Mouse (Mus musculus) forelimb bud, embryonic 11.5 days (tissue): Measurements from ENCODE around the gene Nectin1.

Source experiments
- DNase-seq: peaks from one replicate; pipeline ENCODE4 v3.0.0-alpha.2; 2012; ENCODE audit warnings: low read depth, low spot score

Gene Nectin1

DNA sequence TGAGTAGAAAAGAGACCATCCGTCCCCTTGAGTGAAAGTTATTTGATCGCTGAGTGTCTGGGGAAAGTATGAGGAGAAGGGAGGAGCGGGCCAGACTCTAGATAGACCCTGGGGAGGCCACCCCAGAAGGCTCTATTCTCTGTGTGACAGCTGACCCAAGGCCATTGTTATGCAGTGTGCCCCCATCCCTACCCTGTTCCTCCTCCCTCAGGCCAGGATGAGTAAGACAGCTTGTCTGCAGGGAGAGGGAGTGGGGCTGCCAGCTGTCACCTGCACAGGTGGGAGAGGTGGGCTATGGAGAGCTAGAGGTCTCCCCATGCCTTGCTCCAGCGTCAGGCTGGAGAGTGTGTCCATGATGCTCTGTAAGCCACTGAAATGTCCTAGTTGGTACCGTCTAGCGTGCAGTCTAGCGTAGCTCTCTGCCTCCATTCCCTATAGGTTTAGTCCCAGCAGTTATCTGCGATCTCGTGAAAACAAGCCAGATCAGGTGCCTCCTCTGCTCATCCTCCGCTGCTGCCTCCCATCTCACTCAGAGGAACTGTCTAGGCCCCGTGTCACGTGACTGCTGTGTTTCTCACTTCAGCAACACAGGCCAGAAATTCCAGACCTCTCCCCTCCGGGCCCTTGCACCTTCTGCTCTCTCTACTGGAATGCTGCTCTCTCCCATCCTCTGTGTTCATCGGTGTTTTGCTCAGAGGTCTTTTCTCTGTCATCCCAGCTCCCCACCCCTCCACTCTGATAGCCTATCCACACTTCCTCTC is 21.8 kb downstream of the Nectin1 start:
- DNase-seq: no peak

DNA sequence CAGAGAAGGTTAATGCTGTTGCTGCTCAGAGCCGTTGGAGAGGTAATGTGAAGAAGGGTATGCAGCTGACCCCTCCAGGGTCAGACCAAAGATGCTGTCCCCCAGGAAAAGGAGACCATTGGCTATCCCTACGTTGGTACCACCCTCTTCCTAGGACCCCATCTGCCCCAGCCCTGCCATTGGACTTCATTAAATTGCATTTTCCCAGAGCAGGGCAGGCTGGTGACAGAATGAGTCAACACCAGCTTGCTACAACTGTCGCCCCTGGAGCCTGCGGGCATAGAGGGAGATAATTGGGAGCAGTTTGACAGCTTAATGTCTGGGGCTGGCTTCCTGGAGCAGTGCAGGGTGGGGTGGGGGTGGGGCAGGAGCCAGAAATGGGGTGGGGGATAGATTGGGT is 25.0 kb downstream of the Nectin1 start:
- DNase-seq: no peak

GRCm38 (mm10) chr9:43769228-43769627 is 25.4 kb downstream of the Nectin1 start:
- DNase-seq: no peak

DNA sequence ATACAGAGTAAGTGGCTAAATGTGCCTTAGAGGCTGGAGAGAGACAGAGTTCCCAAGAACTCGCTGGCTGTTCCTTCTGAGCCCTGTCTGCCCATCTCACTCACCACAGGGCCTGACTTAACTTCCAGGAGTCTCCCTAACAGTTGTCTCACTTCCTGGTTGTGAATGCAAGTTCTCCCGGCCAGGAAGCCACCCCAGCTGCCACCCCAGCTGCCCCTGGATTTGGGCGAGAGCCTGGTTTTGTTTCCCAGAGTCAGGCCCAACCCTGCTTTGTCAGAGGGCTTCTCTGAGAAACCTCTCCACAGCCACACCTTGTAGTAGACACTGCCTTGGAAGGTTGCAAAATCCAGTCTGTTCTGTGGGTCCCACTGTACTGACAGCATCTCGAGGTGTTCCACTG is 26.2 kb downstream of the Nectin1 start:
- no peak for DNase-seq

- no peak for DNase-seq
These were observed 27.3 kb downstream of the Nectin1 start for GRCm38 (mm10) chr9:43771041-43771440.

DNA sequence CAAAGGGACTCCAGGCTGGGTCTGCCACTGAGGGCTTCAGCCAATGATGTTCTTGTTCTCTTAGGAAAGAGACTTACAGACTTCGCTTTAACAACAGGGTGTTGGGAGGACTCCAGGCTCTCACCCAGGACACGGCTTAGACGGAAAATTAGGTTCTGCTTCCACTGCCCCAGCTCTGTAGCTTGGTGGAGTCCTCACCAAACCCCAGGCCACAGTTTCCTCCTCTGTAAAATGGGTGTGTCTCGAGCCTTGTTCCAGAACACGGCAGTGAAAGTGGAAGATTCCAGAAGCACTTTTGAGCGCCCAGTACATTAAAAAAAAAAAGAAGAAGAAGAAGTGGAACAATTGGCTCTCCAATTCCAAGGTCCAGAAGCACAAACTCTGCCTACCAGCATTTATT is 28.7 kb downstream of the Nectin1 start:
- DNase-seq: no peak

- no peak for DNase-seq
These were observed 29.7 kb downstream of the Nectin1 start for GRCm38 (mm10) chr9:43773521-43773920.

GRCm38 (mm10) chr9:43774427-43774826 is 30.6 kb downstream of the Nectin1 start:
- no peak for DNase-seq

DNA sequence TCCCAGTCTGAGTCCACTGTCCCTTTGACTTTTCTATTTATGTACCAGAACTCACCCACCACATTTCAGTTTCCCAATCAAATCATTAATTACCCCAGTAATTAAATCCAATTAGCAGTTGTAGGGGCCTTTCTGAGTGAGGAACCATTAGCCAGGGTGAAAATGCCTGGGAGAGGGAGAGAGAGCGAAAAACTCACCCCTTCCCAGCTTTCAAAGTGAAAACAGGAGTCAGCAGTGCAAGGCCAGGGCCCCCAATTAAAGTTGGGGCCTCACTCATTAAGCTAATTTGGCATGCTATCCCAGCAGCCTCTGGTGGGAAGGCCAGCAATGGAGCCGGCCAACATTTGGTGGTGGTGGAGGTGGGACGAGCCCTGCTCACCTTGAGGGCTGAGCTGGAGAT is 32.4 kb downstream of the Nectin1 start:
- DNase-seq: no peak

GRCm38 (mm10) chr9:43777362-43778360 is 33.9 kb downstream of the Nectin1 start:
- no peak for DNase-seq

DNA sequence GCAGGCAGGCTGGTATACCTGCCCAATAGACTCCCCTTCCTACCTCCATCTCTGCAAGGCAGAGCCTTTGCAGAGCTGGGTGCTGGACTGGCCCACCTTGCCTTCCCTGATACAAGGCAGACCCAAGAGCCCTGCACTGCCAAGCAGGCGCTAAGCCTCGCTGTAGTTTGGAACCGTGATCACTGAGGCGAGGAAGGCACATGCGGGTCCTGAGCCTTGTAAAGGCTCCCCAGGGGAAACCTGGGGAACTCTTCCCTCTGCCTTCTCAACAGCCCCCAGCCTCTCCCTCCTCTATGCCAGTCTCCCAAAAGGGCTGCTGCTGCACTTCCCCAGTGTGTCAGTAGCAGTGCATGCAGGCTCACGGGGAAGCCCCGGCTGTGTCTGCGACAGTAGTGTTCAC is 37.1 kb downstream of the Nectin1 start:
- DNase-seq: no peak

DNA sequence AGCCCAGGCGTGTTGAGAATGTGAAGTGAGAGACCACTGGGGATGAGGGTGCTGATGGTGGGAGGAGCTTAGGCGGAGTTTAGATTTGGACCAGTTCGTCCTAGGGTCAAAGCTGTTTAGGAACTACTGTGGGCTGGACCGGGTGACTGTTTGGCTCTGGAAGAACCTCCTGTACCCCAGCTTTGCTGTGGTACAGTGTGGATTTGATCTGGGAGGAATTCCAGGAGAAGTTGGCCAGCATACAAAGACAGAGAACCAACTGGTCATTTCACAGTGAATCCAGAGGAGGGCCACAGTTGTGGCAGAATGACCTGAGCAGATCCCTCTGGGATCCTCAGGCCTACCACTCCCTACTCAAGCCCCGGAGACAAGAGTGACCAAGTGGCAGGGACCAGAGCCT is 38.6 kb downstream of the Nectin1 start:
- no peak for DNase-seq

DNA sequence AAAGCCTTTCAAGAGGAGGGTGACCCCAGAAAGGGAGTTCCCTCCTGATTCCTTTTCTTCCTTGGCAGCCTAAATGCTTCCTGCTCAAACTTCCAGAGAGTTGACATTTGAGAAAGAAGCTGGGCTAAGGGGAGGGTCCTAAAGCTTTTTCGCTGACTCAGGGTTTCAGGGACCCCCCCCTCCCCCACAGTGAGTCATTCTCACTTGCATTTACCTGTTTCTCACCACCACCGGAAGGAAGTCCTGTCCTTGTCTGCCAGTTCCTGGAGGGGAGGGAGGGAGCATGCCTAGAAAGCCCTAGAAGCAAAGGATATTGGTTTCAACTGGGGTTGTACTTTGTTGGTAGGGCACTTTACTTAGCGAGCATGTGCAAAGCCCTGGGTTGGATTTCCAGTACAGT is 40.2 kb downstream of the Nectin1 start:
- no peak for DNase-seq

DNA sequence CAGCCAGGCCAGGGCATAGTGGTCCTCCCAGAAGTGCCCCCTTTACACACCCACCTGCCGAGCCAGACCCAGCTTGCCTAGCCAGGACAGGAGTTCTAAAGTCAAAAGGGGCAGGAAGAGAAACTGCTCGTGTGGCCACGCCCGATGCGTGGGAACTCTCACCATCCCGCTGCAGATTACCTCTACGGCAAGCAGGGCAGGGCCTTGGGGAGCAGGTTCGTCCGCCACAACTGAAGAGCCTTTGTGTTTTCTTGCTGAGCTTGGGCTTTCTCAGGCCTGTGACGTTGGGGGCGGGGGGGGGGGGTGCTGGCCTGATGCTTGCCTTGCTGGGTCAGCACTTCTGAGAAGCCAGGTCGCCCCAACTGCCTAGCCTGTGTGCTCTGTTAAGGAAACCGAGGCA is 41.1 kb downstream of the Nectin1 start:
- no peak for DNase-seq

- DNase-seq: no peak
These were observed 43.8 kb downstream of the Nectin1 start for GRCm38 (mm10) chr9:43787591-43787990.

- no peak for DNase-seq
These were observed 48.9 kb downstream of the Nectin1 start for GRCm38 (mm10) chr9:43792681-43793080.

- DNase-seq: no peak
These were observed 49.6 kb downstream of the Nectin1 start for GRCm38 (mm10) chr9:43793411-43793810.

GRCm38 (mm10) chr9:43796031-43796430 is 52.2 kb downstream of the Nectin1 start:
- DNase-seq: no peak

- DNase-seq: no peak
These were observed 53.3 kb downstream of the Nectin1 start for GRCm38 (mm10) chr9:43796841-43797740.

DNA sequence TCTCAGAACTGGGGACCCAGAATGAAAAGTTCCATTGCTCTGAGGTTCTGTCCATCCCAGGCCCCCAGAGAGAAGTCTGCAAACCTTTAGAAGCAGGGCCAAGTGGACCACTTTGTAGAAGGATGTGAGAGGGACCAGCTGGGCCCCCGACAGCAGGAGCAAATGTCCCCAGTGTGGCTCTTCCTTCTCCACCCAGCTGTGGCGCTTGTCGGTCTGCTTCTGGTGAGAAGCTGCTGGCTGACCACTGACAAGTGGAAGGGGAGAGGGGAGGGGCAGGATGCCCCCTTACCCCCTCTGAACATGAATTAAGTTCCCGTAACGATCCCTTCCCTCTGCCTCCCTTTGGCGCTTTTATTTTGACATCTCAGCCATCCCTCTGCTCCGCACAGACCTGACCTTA is 54.0 kb downstream of the Nectin1 start:
- DNase-seq: no peak

DNA sequence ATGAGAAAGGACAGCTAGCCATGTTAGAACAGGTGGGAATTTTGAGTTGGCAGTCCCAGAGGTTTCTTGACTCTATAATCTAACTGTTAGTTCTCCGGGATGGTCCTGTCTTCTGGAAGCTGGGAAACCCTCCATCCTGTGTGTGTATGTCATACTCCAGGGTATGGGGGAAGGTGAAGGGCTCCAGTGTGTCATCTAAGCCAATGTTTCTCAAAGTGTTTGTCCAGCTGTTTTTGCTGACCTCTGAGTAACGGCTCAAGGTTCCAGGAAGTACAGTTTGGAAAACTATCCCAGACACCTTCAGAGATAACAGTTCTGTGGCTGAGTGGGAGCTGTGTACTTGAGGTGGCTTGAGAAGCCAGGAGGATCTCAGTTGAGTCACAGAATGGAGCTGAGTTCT is 56.7 kb downstream of the Nectin1 start:
- DNase-seq: no peak

DNA sequence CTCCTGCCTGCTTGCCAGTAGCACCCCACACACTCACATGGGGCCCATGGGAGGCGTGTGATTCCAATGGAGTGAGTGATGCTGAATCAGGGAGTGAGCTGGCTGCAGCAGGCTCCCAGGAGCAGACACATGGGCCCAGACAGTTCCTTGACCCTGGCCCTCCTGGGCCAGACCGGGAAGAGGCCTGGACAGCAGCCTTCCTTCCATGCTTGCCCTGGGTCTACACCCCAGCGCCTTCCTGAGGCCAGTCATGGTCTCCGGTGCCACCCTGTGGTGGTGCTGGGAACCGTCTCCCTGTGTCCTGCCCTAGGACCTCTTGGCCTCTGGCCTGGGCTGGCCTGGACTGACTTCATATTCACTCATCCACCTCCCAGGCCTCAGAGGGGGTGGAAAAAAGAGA is 58.1 kb downstream of the Nectin1 start:
- DNase-seq: no peak
